Mouse (Mus musculus) activated CD4-positive, CD25-positive, alpha-beta regulatory T cell (primary cell): ENCODE data around the gene Leng1. TPM values are rescaled to one million over a fixed set of nuclear protein-coding genes. Genes with fewer than 3 reads are reported as not detected.

ENCODE experiments used
- polyA plus RNA-seq, 2 experiments: library from polyadenylated mRNA; unstranded; fragments of 100-300 nt; shearing (Covaris generic); gene quantifications; one replicate each; pipeline ENCODE4 v1.2.1; 2017

Leng1 gene
- 10 to 100 TPM; 20.6 to 23.3 TPM for polyA plus RNA-seq

DNA sequence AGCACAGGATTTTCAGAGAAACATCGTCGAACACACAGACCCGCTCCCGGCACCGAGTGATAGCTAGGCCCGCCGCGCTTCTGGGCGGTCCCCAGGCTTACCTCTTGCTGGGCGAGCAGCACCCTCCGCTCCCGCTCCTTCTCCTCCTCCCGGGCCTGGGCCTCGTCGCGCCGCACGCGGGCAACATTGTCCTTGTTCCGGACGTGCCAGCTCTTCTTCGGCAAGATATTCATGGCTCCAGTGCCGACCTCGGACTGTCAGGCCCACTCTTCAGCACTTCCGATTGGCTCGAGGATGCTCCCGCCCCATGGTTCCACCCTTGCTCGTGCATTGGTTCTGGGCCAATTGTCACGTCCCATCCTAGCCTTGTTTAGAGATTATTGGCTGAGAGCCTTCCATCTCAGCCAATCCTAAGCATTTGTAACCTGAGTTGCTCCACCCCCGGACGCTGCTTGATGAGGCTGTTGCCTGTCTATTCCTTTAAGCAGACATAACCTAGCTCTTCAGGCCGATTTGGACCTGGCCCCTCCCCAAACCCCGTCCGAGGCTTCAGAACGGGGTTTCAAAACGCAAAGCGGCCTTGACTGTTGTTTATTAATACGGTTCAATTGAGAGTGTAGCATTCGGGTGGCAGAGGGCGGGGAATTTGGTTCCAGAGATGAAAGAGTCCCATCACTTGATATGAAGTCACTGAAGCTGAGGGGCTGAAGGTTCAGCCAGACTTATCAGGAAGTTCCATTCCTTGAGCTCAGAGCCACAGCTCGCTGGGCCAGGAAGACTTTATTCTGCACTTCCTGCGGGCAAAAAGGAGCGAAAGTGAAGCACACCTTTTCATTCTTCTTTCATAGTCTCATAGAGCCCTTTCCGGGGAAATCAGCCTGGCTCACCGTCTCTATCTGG is at the start of gene Leng1:
TSS of gene Leng1 (minus strand) at position 626 of the 900 bp plus-strand sequence.

DNA sequence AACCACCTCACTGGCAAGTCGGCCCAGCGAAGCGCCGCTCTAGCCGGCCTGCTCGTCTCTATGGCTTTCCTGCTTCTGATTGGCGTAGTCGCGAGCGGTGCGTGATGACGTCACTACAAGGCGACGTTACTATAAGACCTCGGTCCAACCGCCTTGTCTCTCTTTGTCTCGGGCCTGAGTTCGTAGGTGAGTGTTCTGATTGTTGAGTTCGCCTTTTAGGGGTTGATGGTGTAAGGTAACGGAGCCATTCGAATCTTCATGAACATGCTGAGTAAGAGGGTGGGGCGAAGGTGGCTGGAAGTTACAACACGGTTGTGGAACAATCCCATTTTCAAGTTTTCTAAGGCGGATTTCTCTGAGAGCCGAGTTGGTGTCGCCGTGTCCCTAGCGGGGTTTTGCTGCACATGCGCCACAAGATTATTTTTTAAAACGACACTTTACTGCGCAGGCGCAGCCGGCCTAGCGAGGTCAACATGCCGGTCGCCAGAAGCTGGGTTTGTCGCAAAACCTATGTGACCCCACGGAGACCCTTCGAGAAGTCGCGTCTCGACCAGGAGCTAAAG is 38.3 kb upstream of the Leng1 start, which contains the start of gene Rps9:
TSS of gene Rps9 (plus strand) at position 115 of the 563 bp plus-strand sequence.

DNA sequence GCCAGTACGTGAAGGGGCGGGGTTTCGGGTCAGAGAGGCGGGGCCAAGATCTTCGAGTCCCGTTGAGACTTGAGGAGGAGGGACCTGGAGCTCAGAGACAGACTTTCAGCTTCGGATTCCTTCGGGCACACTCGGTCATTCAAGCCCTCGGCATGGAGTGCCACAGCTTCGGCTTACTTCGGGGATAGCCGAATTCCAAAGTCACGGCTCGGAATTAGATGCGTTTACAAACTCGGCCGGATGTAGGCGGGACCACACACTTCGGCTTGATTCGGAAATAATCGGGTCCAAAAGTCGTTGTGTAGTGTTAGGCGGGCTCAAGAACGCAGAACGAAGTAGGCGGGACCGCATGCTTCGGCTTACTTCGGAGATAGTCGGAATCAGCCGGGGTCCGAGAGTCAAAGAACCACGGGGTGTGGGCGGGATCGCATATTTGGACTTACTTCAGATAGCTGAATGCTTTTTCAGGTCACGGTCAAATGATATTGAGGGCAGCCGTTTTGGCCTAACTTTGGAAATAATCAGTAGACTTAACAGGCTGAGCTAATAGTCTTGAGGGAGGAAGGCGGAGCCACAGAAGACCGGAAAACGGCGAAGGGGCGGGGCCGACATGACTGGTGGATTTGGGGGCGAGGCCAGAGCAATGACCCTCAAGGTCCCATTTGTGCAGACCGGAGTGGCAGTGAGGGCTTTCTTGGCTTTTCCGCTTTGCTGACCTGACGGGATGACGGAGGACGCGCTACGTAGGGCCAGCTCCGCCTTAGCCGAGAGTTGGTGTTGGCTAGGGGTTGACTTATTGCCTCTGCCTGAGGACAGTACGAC is 27.6 kb upstream of the Leng1 start, which contains the start of gene Mboat7:
TSS of gene Mboat7 (minus strand) at position 537 of the 822 bp plus-strand sequence.

DNA sequence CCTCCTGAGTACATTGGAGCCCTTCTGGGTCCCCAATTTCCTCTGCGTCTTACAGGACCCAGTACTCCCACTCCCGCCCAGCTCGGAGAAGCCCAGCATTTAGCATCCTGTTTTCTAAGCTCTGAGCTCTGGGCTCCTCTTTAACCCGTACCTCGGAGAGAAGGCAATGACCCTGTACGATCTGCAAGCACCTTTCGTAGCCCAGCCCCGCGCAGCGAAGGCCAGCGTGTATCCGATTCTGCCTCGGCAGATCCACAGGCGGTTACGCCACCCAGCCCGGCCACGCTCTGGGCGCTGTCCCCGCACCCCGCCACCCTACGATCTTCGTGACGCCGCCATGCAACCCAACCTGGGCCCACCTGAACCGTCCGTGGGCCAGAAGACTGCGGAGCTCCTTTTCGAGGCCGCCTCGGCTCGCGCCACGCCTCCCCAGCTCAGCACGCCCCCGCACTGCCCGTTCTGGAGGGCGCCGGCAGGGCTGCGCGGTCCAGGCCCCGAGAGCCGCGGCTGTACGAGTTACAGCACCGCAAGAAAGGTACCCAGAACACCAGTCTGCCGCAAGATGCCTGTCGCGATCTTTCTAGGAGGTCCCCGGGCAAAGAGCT is 26.8 kb upstream of the Leng1 start, which contains the start of gene Tsen34:
TSS of gene Tsen34 (plus strand) at position 482 of the 605 bp plus-strand sequence.

DNA sequence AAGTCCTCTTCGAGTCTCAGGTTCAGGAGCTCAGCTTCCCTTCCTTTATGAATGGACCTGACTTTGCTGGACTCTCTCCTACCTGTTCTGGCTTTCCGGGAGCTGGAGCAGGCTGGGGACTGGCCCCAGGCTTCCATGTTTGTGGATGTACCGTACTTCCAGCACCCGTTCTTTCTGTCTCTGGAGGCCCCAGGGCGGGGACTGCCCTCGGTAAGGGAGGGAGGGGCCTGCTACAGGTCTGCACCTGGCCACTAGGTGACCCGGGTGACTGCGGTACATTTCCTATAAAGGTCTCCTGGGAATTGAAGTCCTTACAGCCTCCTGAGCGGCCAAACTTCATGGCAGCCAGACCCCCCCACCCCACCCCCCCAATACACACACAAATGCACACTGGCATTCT is 11.7 kb upstream of the Leng1 start, which contains the start of gene Tmc4:
TSS of gene Tmc4 (minus strand) at position 212 of the 400 bp plus-strand sequence.

DNA sequence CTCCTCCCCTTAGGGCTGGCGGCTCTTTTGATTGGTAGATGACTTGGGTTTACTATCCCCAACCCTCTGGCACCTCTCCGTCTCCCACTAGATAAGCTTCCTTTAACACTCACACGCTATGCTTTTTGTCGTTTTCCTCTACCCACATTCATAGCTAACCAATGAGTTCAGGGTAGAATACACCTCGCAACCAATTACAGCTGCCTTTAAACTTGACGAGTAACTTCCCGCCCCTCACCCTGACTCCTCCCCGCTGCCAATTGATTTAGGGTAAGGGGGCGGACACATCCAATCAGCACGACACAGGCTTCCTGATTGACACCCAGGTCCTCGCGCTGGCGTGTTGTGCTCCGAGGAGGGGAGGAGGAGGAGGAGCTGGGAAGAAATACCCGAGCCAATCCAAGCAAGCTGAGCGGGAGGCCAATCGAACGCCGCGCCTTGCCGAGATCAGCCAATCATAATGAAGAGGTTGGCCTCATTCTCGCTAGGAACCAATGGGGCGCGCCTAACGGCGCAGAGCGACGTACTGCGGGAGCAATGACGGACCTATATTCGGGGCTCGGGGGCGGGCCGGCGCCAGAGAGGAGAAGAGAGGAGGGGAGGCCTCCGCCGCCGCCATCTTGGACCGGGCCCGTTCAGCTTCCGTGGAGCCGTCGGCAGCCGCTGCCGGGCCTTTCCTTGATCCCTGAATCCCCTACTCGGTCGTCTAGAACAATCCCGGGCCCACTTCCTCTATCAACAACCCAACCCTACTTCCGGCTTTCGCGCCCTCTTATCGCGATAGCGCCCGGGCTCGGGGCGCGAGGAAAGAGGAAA is 20.8 kb downstream of the Leng1 start, which contains the start of gene Cnot3:
TSS of gene Cnot3 (plus strand) at position 597 of the 816 bp plus-strand sequence.

DNA sequence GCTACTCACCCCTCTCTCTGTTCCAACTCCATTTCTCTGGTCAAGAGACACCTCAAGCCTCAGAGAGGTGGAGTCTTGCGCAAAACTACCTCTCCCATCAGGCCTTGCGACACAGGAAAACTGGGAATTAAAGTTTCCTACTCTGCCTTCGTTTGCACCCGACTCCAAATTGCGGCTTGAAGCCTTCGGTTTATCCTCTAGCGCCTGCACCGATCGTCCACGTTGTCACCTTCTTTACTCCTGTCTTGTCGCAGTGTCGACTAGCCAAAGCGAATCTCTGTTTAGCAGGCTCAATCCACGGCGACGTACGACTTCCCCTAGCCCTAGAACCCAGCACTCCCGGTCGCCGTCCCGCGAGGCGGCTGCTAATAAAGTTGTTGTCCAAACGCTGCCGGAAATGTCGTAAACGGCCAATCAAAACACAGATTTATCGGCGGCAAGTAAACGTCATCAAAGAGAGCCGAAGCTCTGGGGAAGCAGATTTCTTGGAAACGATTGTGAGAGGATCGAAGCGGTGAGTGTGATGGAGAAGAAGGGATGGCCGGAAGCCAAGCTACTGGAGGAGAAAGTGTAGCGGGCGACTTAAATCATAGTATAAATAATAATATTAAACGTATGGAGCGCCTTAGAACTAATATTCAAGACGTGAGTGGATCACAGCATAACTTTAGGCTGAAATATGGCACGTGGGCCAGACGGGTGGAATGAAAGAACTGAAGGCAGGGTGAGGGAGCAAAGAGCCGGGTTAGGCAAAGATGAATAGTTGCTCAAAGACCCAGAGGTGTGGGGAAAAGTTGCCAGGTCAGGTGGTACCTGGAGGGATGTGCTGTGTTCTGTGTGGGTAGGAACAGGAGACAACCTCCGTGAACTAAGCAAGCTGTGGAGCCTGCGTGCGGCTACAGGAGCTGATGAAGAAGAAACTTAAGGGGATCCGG is 35.8 kb downstream of the Leng1 start, which contains the start of the genes Tfpt and Prpf31:
TSS of gene Tfpt (minus strand) at position 387 of the 935 bp plus-strand sequence.
TSS of gene Prpf31 (plus strand) at position 443 of the 935 bp plus-strand sequence.

DNA sequence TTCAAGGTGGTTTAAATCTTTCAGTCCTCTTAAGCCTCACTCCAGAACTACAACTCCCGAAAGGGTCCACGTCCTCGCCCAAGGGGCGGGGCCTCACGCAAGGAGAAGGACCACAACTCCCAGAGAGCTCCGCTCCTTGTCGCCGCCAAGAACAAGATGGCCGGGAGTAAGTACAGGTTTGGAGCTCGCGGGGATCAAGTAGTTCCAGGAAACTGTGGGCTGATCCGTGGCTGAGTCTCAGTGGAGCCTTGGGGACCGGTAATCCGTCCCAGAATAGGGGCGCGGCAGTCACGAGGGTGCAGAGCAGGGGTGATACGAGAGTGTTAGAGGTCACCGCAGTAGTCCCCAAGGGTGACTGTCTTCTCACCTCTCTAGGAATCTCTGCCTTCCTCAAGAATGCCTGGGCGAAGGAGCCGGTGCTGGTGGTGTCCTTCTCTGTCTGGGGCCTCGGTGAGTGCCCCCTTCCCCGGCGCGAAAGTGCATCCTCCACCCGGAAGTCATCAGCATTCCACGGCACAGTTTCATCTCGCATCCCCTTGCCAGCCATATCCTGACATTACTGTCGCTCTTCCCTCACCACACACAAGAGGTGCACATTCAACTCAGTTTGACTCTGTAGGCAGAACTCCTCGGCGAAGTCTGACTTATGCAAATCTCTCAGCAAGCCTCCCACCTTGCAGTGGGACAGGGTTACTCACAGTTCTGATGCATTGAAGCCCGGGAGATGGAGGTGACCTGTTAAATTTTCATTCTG is 48.2 kb downstream of the Leng1 start, which contains the start of gene Ndufa3:
TSS of gene Ndufa3 (plus strand) at position 132 of the 754 bp plus-strand sequence.

DNA sequence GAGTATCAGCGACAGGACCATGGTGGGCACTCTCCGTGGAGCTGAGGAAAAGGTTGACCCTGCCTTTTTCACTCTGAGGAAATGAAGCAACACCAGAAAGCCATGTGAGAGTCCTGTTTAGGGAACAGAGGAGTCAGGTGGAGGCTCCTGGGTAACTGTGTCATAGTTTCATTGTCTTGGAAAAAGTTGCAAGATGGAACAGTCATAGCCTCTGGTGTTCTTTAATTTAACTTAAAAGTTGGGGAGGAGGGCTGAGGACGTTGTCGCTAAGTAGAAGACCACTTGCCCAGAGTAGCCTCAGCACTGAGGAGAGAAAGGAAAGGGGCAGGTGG is 49.6 kb downstream of the Leng1 start, which contains the start of gene Oscar:
TSS of gene Oscar (minus strand) at position 101 of the 332 bp plus-strand sequence.

Other genes with a start within 250 kb of the Leng1 start
- not detected for gene Cacng6, start 241.6 kb downstream of the Leng1 start, polyA plus RNA-seq
- 1 to 10 TPM in 1 of 2 experiments, not detected in 1; 1.7 TPM for gene Tarm1, start 163.2 kb downstream of the Leng1 start, polyA plus RNA-seq
- gene Oscar, start 49.7 kb downstream of the Leng1 start, polyA plus RNA-seq, result under 1 TPM in 1 of 2 experiments, not detected in 1; 0.34 TPM
- gene Ndufa3, start 48.5 kb downstream of the Leng1 start, polyA plus RNA-seq, result 100 to 1,000 TPM; 490 to 495 TPM
- gene Tfpt, start 35.9 kb downstream of the Leng1 start, polyA plus RNA-seq, result 10 to 100 TPM; 52.0 to 55.0 TPM
- gene Prpf31, start 35.9 kb downstream of the Leng1 start, polyA plus RNA-seq, result 10 to 100 TPM; 79.1 to 99.3 TPM
- 10 to 100 TPM; 71.9 to 96.3 TPM for gene Cnot3, start 20.6 kb downstream of the Leng1 start, polyA plus RNA-seq
- gene Tmc4, start 11.7 kb upstream of the Leng1 start, polyA plus RNA-seq, result 1 to 10 TPM; 5.2 to 6.7 TPM
- 10 to 100 TPM; 26.9 to 40.8 TPM for gene Tsen34, start 27.0 kb upstream of the Leng1 start, polyA plus RNA-seq
- 10 to 100 TPM; 70.7 to 71.5 TPM for gene Mboat7, start 27.7 kb upstream of the Leng1 start, polyA plus RNA-seq
- 1,000 to 10,000 TPM; 1,535 to 2,624 TPM for gene Rps9, start 38.2 kb upstream of the Leng1 start, polyA plus RNA-seq
- gene Pirb, start 54.6 kb upstream of the Leng1 start, polyA plus RNA-seq, result 1 to 10 TPM; 2.1 to 3.6 TPM
- gene Gm15448, start 159.8 kb upstream of the Leng1 start, polyA plus RNA-seq, result under 1 TPM in 1 of 2 experiments, not detected in 1; 0.76 TPM
- under 1 TPM; 0.63 to 1.00 TPM for gene Pira2, start 179.2 kb upstream of the Leng1 start, polyA plus RNA-seq
- under 1 TPM; 0.16 to 0.26 TPM for gene Gm14548, start 232.3 kb upstream of the Leng1 start, polyA plus RNA-seq
- not detected for gene Lilra6, start 249.7 kb upstream of the Leng1 start, polyA plus RNA-seq